Mouse (Mus musculus) retina, postnatal 7 days (tissue): Measurements from ENCODE around the gene Lrrc18.

ENCODE experiments used
- DNase-seq: peaks from one replicate; pipeline ENCODE4 v3.0.0-alpha.2; 2012; ENCODE audit warnings: low read depth, low spot score

The Lrrc18 gene

DNA sequence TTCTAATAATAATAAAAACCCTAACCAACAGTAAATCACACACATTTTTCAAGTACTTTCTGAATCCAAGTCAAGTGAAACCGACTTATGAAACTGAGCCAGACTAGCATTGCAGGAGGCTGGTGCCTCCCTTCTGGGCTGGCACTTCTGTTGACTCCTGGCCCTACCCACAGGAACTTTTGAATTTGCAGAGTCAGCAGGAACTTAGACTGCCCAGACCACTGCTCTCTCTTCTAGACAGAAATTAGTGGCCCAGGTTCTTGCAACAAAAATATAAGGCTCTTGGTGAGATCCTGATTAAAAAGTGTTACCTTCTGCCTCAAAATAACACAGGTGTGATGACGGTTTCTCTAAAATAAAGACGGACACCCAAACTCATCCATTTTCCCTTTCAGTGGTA, 54.0 kb downstream of the Lrrc18 start:
- no peak for DNase-seq

DNA sequence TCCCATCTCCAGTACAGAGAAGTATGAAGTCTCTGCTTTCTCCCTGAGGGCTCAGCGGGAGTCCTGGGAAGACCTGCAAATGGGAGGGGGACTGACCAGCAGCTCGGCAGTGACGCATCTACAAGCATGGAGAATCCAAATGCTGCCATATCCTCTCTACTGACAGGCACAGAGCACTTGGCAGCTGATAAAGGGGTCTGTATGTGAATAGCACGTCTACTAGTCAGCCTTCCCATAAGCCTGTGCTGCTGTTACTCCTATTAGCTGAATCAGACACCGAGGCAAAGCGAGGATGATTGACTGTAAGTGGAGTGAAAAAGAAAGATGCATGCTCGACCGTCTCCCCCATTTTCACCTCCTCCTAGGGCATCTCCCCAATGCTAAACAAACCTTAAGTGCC, 62.3 kb downstream of the Lrrc18 start:
- DNase-seq = no peak

DNA sequence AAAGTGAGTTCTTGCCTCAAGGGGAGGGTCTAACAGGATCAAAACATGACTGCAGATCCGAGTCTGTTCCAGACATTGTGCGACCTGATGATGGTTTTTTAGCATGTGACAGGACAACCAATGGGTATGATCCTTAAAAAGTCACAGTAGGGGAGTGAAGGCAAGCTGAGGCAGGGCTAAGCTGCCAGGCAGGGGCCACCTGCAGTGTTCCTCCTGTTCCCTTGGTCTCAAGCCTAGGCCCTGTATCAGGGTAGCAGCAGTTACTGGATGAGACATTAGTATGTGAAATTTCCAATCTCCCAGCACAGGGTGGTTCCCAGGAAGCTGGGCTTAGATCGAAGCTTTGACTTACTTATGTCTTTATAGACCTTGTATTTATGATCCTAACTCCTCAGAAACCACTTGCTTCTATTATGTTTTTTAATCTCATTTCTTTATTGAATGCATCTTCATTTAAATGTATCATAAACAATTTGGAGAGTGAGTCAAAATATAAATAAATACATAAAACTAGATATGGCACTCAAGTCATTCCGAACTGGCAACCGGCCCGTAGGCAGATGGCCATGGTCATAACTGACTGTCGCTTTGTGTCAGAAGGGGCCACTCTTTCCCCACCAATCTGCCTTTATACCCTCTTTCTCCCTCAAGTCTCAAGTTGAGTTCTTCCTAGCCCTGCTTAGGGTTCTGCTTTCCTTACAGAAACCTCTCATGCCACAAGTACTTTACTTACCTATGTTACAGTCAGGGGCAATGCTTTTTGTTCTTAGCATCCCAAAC, 67.9 kb downstream of the Lrrc18 start:
- DNase-seq = no peak

DNA sequence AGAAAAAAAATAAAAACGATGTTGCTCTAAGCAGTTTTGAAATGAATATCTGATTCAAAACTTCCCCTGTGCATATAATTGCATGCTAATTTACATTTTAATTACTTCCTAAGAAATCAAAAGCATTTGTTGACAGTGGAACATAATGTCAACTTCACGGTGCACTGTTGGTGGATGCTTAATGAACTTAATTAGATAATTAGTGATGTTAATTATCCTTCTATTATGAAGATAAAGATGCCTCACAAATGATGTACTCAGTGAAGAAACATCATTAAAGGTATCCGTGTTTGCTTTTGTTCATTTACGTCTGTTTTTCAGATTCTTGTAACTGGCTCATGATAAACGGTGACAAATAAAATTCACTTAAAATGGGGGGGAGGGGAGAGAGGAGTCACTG, 71.8 kb downstream of the Lrrc18 start:
- no peak for DNase-seq
